Mouse (Mus musculus) forebrain, embryonic 11.5 days (tissue): ENCODE results near the gene Add2. TPM values are rescaled to one million over a fixed set of nuclear protein-coding genes. Genes with fewer than 3 reads are reported as not detected.

Experiments used
- ATAC-seq: fragments of 200-750 bp; cut with Nextera tagmentation; replicated peaks from 2 replicates; pipeline ENCODE4 v1.8.0; 2017; ENCODE audit warnings: moderate TSS enrichment; ENCODE audit not compliant: low FRiP score
- DNase-seq: peaks from one replicate; pipeline ENCODE4 v3.0.0-alpha.2; 2017; ENCODE audit warnings: low spot score
- H3K27ac ChIP-seq: fragments of 300-500 bp; sonication (generic); 2 replicates; pipeline ENCODE4 v1.5.1; 2014; ENCODE audit warnings: low read depth, low read length
- H3K27me3 ChIP-seq: fragments of 300-500 bp; sonication (generic); 2 replicates; pipeline ENCODE4 v1.6.1; 2014; ENCODE audit warnings: mild to moderate bottlenecking, low read length, mixed read lengths; ENCODE audit not compliant: control insufficient read depth, insufficient read depth
- H3K36me3 ChIP-seq: fragments of 300-500 bp; sonication (generic); 2 replicates; pipeline ENCODE4 v1.6.1; 2014; ENCODE audit warnings: mild to moderate bottlenecking, low read length, moderate library complexity, mixed read lengths; ENCODE audit not compliant: control insufficient read depth, insufficient read depth
- H3K4me1 ChIP-seq: fragments of 300-500 bp; sonication (generic); replicated peaks from 2 replicates; pipeline ENCODE4 v1.6.1; 2014; ENCODE audit warnings: low read length, mixed read lengths; ENCODE audit not compliant: control insufficient read depth, insufficient read depth
- H3K4me2 ChIP-seq: fragments of 300-500 bp; sonication (generic); 2 replicates; pipeline ENCODE4 v1.6.1; 2014; ENCODE audit warnings: low read depth, mild to moderate bottlenecking, low read length, moderate library complexity, mixed read lengths; ENCODE audit not compliant: severe bottlenecking
- H3K4me3 ChIP-seq: fragments of 300-500 bp; sonication (generic); 2 replicates; pipeline ENCODE4 v1.5.1; 2014; ENCODE audit warnings: low read depth, low read length
- H3K9ac ChIP-seq: fragments of 300-500 bp; sonication (generic); 2 replicates; pipeline ENCODE4 v1.6.1; 2014; ENCODE audit warnings: low read length
- H3K9me3 ChIP-seq: fragments of 300-500 bp; sonication (generic); 2 replicates; pipeline ENCODE4 v1.6.1; 2016; ENCODE audit warnings: low read length, mixed read lengths; ENCODE audit not compliant: control insufficient read depth
- WGBS: fragments of 180-500 bp; shearing (Covaris S2); extraction: QIAGEN DNeasy Blood & Tissue Kit; methylation state at CpG from one replicate; pipeline ENCODE4 v1.1.7; 2014; 5-methylcytosine and 5-hydroxymethylcytosine counted together
- polyA plus RNA-seq: library from polyadenylated mRNA; unstranded; fragments of >200 nt; fragmentation: Nextera tagmentation; extraction: Ambion mirVana; gene quantifications from 2 replicates; pipeline ENCODE4 v1.2.1, GENCODE M21; 2014

Add2 gene
- polyA plus RNA-seq, 1 experiment from 2014 or later, result 61.0 TPM

- peak overlapping the region; percentile 7; the same call in 1 of the 2 replicates for H3K4me3 ChIP-seq
These were observed 50.0 kb downstream of the Add2 start for GRCm38 (mm10) chr6:86078361-86079010.

GRCm38 (mm10) chr6:86079323-86079722 is 50.8 kb downstream of the Add2 start:
- no peak for DNase-seq
- Histone ChIP-seq H3K27ac (no peak overlapping the region), H3K27me3 (no peaks in the 10 kb centered on the region), H3K9me3 (no peaks in the 10 kb centered on the region), H3K4me2 (no peak overlapping the region), H3K9ac (no peak overlapping the region), H3K36me3 (no peaks in the 10 kb centered on the region), H3K4me3 (no peak overlapping the region), H3K4me1 (no peaks in the 10 kb centered on the region)
- ATAC-seq, result no peak

More at GRCm38 (mm10) chr6:86078361-86079010, 50.0 kb downstream of the Add2 start:
- Histone ChIP-seq H3K9me3 (no peaks in the 10 kb centered on the region), H3K27ac (no peak overlapping the region), H3K9ac (no peak overlapping the region), H3K4me2 (no peak overlapping the region), H3K4me1 (no peaks in the 10 kb centered on the region), H3K36me3 (no peaks in the 10 kb centered on the region), H3K27me3 (no peaks in the 10 kb centered on the region)
- 82% methylated on average over 1 of the region's 1 CpGs for WGBS
- ATAC-seq (no peak), DNase-seq (no peak)

- 63% methylated on average over 6 of the region's 6 CpGs for WGBS
- no peaks in the 10 kb centered on the region for H3K27me3 ChIP-seq
- no peaks in the 10 kb centered on the region for H3K36me3 ChIP-seq
- H3K4me1 ChIP-seq, result no peaks in the 10 kb centered on the region
- DNase-seq, result peak; percentile 86
- H3K27ac ChIP-seq, result no peak overlapping the region
- H3K9me3 ChIP-seq, result no peaks in the 10 kb centered on the region
- no peak overlapping the region for H3K4me3 ChIP-seq
- H3K4me2 ChIP-seq, result no peak overlapping the region
- H3K9ac ChIP-seq, result no peak overlapping the region
- ATAC-seq, result no peak
These were observed 57.0 kb downstream of the Add2 start for GRCm38 (mm10) chr6:86085518-86085917.

- H3K9ac ChIP-seq, result no peak overlapping the region
- H3K27me3 ChIP-seq, result no peaks in the 10 kb centered on the region
- no peaks in the 10 kb centered on the region for H3K4me1 ChIP-seq
- H3K36me3 ChIP-seq, result no peaks in the 10 kb centered on the region
- H3K9me3 ChIP-seq, result no peaks in the 10 kb centered on the region
- no peak overlapping the region for H3K4me3 ChIP-seq
- ATAC-seq, result no peak
- no peak for DNase-seq
- 80% methylated on average over 9 of the region's 9 CpGs for WGBS
- no peak overlapping the region for H3K4me2 ChIP-seq
- H3K27ac ChIP-seq, result no peak overlapping the region
These were observed 58.5 kb downstream of the Add2 start for GRCm38 (mm10) chr6:86086851-86087571.

- no peak for ATAC-seq
- H3K9ac ChIP-seq, result no peak overlapping the region
- no peak for DNase-seq
- no peak overlapping the region for H3K4me3 ChIP-seq
- H3K9me3 ChIP-seq, result no peaks in the 10 kb centered on the region
- H3K36me3 ChIP-seq, result no peaks in the 10 kb centered on the region; the same call in 1 of the 2 replicates
- H3K27me3 ChIP-seq, result no peaks in the 10 kb centered on the region
- H3K4me1 ChIP-seq, result no peaks in the 10 kb centered on the region
- H3K4me2 ChIP-seq, result no peak overlapping the region
- 35% methylated on average over 3 of the region's 3 CpGs for WGBS
- H3K27ac ChIP-seq, result no peak overlapping the region
These were observed 59.3 kb downstream of the Add2 start for GRCm38 (mm10) chr6:86087813-86088212.

- DNase-seq (no peak), ATAC-seq (no peak)
- no peak overlapping the region for H3K4me2 ChIP-seq
- H3K9me3 ChIP-seq, result no peaks in the 10 kb centered on the region
- no peak overlapping the region for H3K9ac ChIP-seq
- no peaks in the 10 kb centered on the region for H3K27me3 ChIP-seq
- peaks cover 5% of the 10 kb centered on the region for H3K4me1 ChIP-seq
- no peak overlapping the region for H3K4me3 ChIP-seq
- H3K27ac ChIP-seq, result no peak overlapping the region
- WGBS, result 84% methylated on average over 9 of the region's 10 CpGs
- H3K36me3 ChIP-seq, result no peaks in the 10 kb centered on the region; the same call in 1 of the 2 replicates
These were observed 65.8 kb downstream of the Add2 start for GRCm38 (mm10) chr6:86094202-86094838.

- H3K4me3 ChIP-seq, result no peak overlapping the region
- no peaks in the 10 kb centered on the region for H3K27me3 ChIP-seq
- no peak overlapping the region for H3K27ac ChIP-seq
- H3K4me1 ChIP-seq, result peaks cover 5% of the 10 kb centered on the region
- no peaks in the 10 kb centered on the region; the same call in 1 of the 2 replicates for H3K36me3 ChIP-seq
- 89% methylated on average over 5 of the region's 5 CpGs for WGBS
- no peaks in the 10 kb centered on the region for H3K9me3 ChIP-seq
- ATAC-seq (no peak), DNase-seq (no peak)
- H3K9ac ChIP-seq, result no peak overlapping the region
- no peak overlapping the region for H3K4me2 ChIP-seq
These were observed 67.0 kb downstream of the Add2 start for GRCm38 (mm10) chr6:86095518-86095917.

GRCm38 (mm10) chr6:86096733-86097132 is 68.3 kb downstream of the Add2 start:
- Histone ChIP-seq H3K4me3 (no peak overlapping the region), H3K4me2 (no peak overlapping the region), H3K4me1 (peaks cover 5% of the 10 kb centered on the region), H3K9ac (no peak overlapping the region), H3K27me3 (no peaks in the 10 kb centered on the region), H3K36me3 (no peaks in the 10 kb centered on the region; the same call in 1 of the 2 replicates), H3K27ac (no peak overlapping the region), H3K9me3 (no peaks in the 10 kb centered on the region)
- 95% methylated on average over 10 of the region's 10 CpGs for WGBS
- ATAC-seq (no peak), DNase-seq (no peak)
